Mouse (Mus musculus) kidney, embryonic 16.5 days (tissue): ENCODE results near the gene Plod1. TPM values are rescaled to one million over a fixed set of nuclear protein-coding genes. Genes with fewer than 3 reads are reported as not detected.
A peak's percentile ranks its signal among the peaks of the same experiment; 100 is the strongest.

Experiments used
- ATAC-seq: fragments of 200-750 bp; cut with Nextera tagmentation; 2 replicates; pipeline ENCODE4 v1.8.0; 2017; ENCODE audit warnings: moderate TSS enrichment; ENCODE audit not compliant: low FRiP score, low TSS enrichment
- H3K27ac ChIP-seq: fragments of 300-500 bp; sonication (generic); 2 replicates; pipeline ENCODE4 v1.5.1; 2014; ENCODE audit warnings: low read length
- H3K27me3 ChIP-seq: fragments of 300-500 bp; sonication (generic); 2 replicates; pipeline ENCODE4 v1.6.1; 2014; ENCODE audit warnings: low read length, control low read depth, mixed read lengths; ENCODE audit not compliant: insufficient read depth
- H3K36me3 ChIP-seq: fragments of 300-500 bp; sonication (generic); 2 replicates; pipeline ENCODE4 v1.6.1; 2014; ENCODE audit warnings: low read length, control low read depth, mixed read lengths; ENCODE audit not compliant: insufficient read depth
- H3K4me1 ChIP-seq: fragments of 300-500 bp; sonication (generic); 2 replicates; pipeline ENCODE4 v1.6.1; 2014; ENCODE audit warnings: low read length, control low read depth, mixed read lengths; ENCODE audit not compliant: insufficient read depth
- H3K4me2 ChIP-seq: fragments of 300-500 bp; sonication (generic); replicated peaks from 2 replicates; pipeline ENCODE4 v1.6.1; 2014; ENCODE audit warnings: low read depth, low read length
- H3K4me3 ChIP-seq: fragments of 300-500 bp; sonication (generic); 2 replicates; pipeline ENCODE4 v1.5.1; 2014; ENCODE audit warnings: mild to moderate bottlenecking, low read length
- H3K9ac ChIP-seq: fragments of 300-500 bp; sonication (generic); replicated peaks from 2 replicates; pipeline ENCODE4 v1.6.1; 2014; ENCODE audit warnings: low read length
- H3K9me3 ChIP-seq: fragments of 300-500 bp; sonication (generic); 2 replicates; pipeline ENCODE4 v1.6.1; 2016; ENCODE audit warnings: low read length, control low read depth
- WGBS: fragments of 180-500 bp; shearing (Covaris S2); extraction: QIAGEN DNeasy Blood & Tissue Kit; methylation state at CpG from one replicate; pipeline ENCODE4 v1.1.7; 2014; 5-methylcytosine and 5-hydroxymethylcytosine counted together
- polyA plus RNA-seq: library from polyadenylated mRNA; unstranded; fragments of >200 nt; fragmentation: Nextera tagmentation; extraction: Ambion mirVana; gene quantifications from 2 replicates; pipeline ENCODE4 v1.2.1, GENCODE M21; 2015

Plod1 gene
- polyA plus RNA-seq, 1 experiment from 2014 or later = 61.5 TPM

- peaks cover 15% of the 10 kb centered on the region; the same call in 1 of the 2 replicates for H3K36me3 ChIP-seq
- H3K9me3 ChIP-seq = no peaks in the 10 kb centered on the region
- H3K27me3 ChIP-seq = no peaks in the 10 kb centered on the region
- WGBS = 37% methylated on average over 8 of the region's 8 CpGs
- no peak overlapping the region for H3K4me3 ChIP-seq
- ATAC-seq = peak; percentile 13; the same call in 1 of the 2 replicates
- H3K4me1 ChIP-seq = peaks cover 11% of the 10 kb centered on the region
- H3K27ac ChIP-seq = no peak overlapping the region
- no peak overlapping the region for H3K4me2 ChIP-seq
- no peak overlapping the region for H3K9ac ChIP-seq
Measured at GRCm38 (mm10) chr4:147927705-147928104, 8.9 kb downstream of the Plod1 start.

DNA sequence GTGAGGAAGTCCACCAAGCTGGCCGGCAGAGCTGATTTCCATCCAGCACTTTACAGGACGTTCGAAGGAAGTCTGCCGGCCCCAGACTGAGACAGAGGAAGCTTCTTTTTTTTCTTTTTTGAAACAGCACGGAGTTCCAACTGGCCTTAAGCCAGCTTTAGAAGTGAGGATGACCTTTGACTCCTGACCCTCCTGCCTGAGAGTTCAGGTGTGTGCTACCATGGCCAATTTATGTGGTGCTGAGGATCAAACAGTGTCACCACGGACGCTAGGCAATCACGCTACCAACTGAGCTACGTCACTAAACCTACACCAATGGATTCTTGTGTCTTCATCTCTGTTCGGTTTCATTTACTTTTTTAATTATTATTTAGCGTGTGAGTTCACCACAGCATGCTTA, 14.2 kb downstream of the Plod1 start:
- no peak for ATAC-seq
- no peak overlapping the region for H3K9ac ChIP-seq

DNA sequence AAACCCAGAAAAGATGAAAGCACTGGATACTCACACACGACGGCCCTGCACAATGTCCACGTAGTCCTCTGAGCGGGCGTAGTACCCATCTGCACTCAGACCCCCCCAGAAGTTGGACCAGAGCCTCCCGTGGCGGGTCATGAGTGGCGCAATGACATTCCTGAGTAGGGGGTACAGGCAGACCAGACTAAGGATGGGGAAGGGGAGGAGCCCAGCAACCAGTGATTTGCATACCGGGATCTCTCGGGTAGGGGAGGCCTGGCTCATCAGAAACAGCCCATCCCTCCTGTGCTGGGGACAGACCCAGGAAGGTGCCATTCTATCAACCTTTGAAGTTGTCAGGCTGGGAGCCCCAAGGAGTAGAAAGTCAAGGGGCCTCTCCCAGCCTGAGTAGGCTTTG, 15.6 kb downstream of the Plod1 start:
- WGBS = 40% methylated on average over 10 of the region's 10 CpGs
- no peaks in the 10 kb centered on the region for H3K27me3 ChIP-seq
- ATAC-seq = no peak
- H3K27ac ChIP-seq = no peak overlapping the region
- no peak overlapping the region for H3K9ac ChIP-seq
- H3K4me1 ChIP-seq = no peaks in the 10 kb centered on the region
- no peak overlapping the region for H3K4me3 ChIP-seq
- no peak overlapping the region for H3K4me2 ChIP-seq
- peaks cover 22% of the 10 kb centered on the region for H3K36me3 ChIP-seq
- no peaks in the 10 kb centered on the region for H3K9me3 ChIP-seq

More for the DNA sequence above, 14.2 kb downstream of the Plod1 start:
- H3K4me3 ChIP-seq = no peak overlapping the region
- H3K9me3 ChIP-seq = no peaks in the 10 kb centered on the region
- H3K27me3 ChIP-seq = no peaks in the 10 kb centered on the region
- WGBS = 75% methylated on average over 11 of the region's 11 CpGs
- no peaks in the 10 kb centered on the region for H3K4me1 ChIP-seq
- no peak overlapping the region for H3K4me2 ChIP-seq
- peaks cover 21% of the 10 kb centered on the region for H3K36me3 ChIP-seq
- H3K27ac ChIP-seq = no peak overlapping the region

GRCm38 (mm10) chr4:147918459-147919121, 18.0 kb downstream of the Plod1 start:
- no peaks in the 10 kb centered on the region for H3K4me1 ChIP-seq
- H3K27me3 ChIP-seq = no peaks in the 10 kb centered on the region
- H3K27ac ChIP-seq = no peak overlapping the region
- ATAC-seq = peak; percentile 39; the same call in 1 of the 2 replicates
- no peak overlapping the region for H3K4me3 ChIP-seq
- H3K9ac ChIP-seq = no peak overlapping the region
- H3K36me3 ChIP-seq = peaks cover 24% of the 10 kb centered on the region
- no peaks in the 10 kb centered on the region for H3K9me3 ChIP-seq
- WGBS = 63% methylated on average over 7 of the region's 7 CpGs
- H3K4me2 ChIP-seq = no peak overlapping the region

DNA sequence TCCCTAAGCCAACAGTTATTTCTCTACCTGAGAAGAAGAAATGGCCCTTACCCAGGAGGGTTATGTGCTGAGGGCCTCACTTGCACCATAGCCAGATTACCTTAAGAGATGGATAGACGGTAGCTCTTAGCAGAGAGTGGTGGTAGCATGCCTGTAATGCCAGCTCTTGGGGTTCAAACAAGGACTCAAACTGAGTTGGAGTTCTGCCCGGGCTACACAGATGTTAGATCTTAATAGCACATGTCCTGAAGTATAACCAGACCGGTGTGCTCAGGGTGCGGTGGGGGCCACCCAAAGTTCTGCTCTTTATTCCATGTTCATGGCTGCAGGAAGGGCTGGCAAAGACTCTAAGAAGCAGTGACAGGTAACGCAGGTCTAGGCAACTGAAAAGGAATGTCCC, 27.1 kb downstream of the Plod1 start:
- H3K27me3 ChIP-seq = no peaks in the 10 kb centered on the region
- H3K4me3 ChIP-seq = no peak overlapping the region
- peaks cover 4% of the 10 kb centered on the region; the same call in 1 of the 2 replicates for H3K4me1 ChIP-seq
- no peak overlapping the region for H3K9ac ChIP-seq
- H3K4me2 ChIP-seq = no peak overlapping the region
- H3K9me3 ChIP-seq = no peaks in the 10 kb centered on the region
- peaks cover 13% of the 10 kb centered on the region; the same call in 1 of the 2 replicates for H3K36me3 ChIP-seq
- WGBS = 96% methylated on average over 5 of the region's 5 CpGs
- no peak overlapping the region for H3K27ac ChIP-seq
- ATAC-seq = no peak

DNA sequence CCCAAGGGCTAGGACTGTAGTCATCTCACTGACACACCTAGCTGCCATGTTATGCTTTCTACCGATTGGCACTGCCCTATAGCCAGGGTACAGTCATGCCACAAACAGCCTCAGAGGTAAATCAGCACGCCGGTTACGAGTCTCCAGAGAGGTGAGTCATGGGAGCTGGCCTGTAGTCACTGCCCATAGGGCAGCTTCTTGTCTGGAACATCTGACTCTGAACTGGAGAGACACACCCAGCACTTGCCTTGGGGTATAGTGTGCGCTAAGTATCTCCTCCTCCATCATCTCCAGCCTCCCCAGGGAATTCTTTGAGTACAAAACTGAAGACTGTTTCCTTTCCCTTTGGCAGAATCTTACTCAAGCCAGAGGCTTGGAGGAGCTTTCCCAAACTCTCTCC, 30.3 kb downstream of the Plod1 start:
- no peak for ATAC-seq
- H3K4me2 ChIP-seq = no peak overlapping the region
- H3K27ac ChIP-seq = no peak overlapping the region
- H3K9me3 ChIP-seq = no peaks in the 10 kb centered on the region
- no peaks in the 10 kb centered on the region for H3K27me3 ChIP-seq
- no peak overlapping the region for H3K4me3 ChIP-seq
- WGBS = 78% methylated on average over 5 of the region's 5 CpGs
- H3K4me1 ChIP-seq = peaks cover 11% of the 10 kb centered on the region
- H3K9ac ChIP-seq = no peak overlapping the region
- peaks cover 13% of the 10 kb centered on the region for H3K36me3 ChIP-seq

GRCm38 (mm10) chr4:147905090-147905659, 31.4 kb downstream of the Plod1 start:
- under 1% methylated on average over 8 of the region's 8 CpGs for WGBS
- Histone ChIP-seq H3K4me1 (peaks cover 11% of the 10 kb centered on the region), H3K9me3 (no peaks in the 10 kb centered on the region), H3K4me3 (peak overlapping the region; percentile 92), H3K9ac (peak overlapping the region; percentile 92), H3K27ac (no peak overlapping the region), H3K4me2 (peak overlapping the region; percentile 59), H3K27me3 (no peaks in the 10 kb centered on the region), H3K36me3 (peaks cover 9% of the 10 kb centered on the region)
- ATAC-seq = peak; percentile 46

DNA sequence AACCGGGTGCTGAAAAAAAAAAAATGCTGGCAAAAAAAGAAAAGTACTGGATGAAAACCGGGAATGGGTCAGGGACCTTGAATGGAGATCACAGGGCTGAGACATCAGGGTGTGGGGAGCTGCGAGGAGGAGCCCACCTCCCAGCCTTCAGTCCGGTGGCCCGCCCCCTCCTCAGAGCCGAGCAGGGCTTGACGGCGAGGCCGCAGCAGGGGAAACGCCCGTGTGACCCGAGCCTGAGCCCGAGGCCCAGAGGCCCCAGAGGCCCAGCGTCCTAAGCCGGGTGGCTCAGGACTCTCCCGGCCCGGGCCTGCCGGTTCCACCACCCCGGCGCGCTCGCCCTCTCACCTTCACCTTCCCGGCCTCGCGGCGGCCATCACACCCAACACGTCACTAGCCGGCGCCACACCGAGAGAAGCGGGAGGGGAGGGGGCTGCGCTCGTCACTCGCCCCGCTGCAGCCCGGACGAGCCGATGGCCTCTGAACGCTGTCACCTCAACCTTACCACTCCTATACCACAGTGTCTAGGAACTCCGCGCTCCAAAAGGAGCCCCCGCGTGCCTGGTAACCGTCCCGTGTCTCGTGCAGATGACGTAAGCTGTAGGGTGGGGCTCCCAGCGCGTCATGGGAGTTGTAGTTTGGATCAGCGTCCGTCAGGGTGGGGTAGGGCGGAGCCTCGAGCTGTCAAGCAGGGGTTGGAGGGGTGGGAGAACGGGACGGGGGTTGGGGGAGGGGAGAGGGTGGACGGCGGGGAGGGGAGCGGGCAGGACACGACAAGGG, 32.1 kb downstream of the Plod1 start, which contains the start of gene Mfn2:
Gene Mfn2, minus strand, starts transcription at position 392 of the 777 bp plus-strand sequence.
- Histone ChIP-seq H3K4me3 (peak within 1 kb of the TSS; percentile 92), H3K9ac (peak within 1 kb of the TSS; percentile 92), H3K9me3 (no peaks in the 10 kb centered on the region), H3K4me1 (peaks cover 11% of the 10 kb centered on the region), H3K4me2 (peak within 1 kb of the TSS; percentile 77), H3K27ac (peak within 1 kb of the TSS; percentile 81), H3K27me3 (no peaks in the 10 kb centered on the region), H3K36me3 (peaks cover 12% of the 10 kb centered on the region)
- WGBS = under 1% methylated on average over 59 of the region's 59 CpGs
- peak; percentile 96 for ATAC-seq

- Histone ChIP-seq H3K4me1 (peaks cover 11% of the 10 kb centered on the region), H3K9ac (peak overlapping the region; percentile 92), H3K27me3 (no peaks in the 10 kb centered on the region), H3K9me3 (no peaks in the 10 kb centered on the region), H3K27ac (no peak overlapping the region), H3K36me3 (peaks cover 12% of the 10 kb centered on the region), H3K4me2 (peak overlapping the region; percentile 77), H3K4me3 (peak overlapping the region; percentile 92)
- ATAC-seq = no peak
- WGBS = 74% methylated on average over 3 of the region's 3 CpGs
Measured at GRCm38 (mm10) chr4:147903601-147904000, 33.0 kb downstream of the Plod1 start.
